Mouse (Mus musculus) cerebellum, adult 2 months (tissue): ENCODE data around the gene Serpinb2.
A peak's percentile ranks its signal among the peaks of the same experiment; 100 is the strongest.

ENCODE experiments used
- CTCF ChIP-seq: fragments of 200-500 bp; IDR thresholded peaks from 2 replicates; pipeline ENCODE4 v1.5.1; 2011; ENCODE audit warnings: low read depth, mild to moderate bottlenecking, control low read depth, low read length, moderate library complexity, borderline replicate concordance; ENCODE audit not compliant: insufficient read depth
- POLR2A ChIP-seq: fragments of 200-500 bp; IDR thresholded peaks from 2 replicates; pipeline ENCODE4 v1.6.1; 2011; ENCODE audit warnings: low read length, control low read depth, borderline replicate concordance; ENCODE audit not compliant: insufficient read depth

DNA sequence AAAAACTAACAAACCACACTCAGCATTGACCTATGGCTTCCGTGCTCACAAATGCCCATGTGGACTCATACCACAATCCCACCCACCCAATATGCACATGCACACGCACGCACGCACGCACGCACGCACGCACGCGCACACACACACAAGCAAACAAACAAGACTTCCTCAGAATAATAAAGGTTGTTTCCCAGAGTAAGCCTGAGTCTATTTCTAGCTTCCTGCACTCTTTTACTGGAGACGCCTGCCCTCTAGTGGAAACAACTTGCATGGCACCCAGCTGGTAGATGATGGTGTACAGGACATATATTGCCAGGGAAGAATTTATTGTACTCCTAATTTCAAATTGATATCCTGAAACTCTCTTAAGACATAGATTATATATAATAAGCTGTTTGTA, 29.8 kb upstream of the Serpinb2 start:
- TF ChIP-seq CTCF (peak; percentile 71), POLR2A (no peak)
